Mouse (Mus musculus) cerebellum, adult 2 months (tissue): ENCODE measurements at regions not wholly inside any gene's neighbourhood (a gene's known extent, or its start where the extent isn't known, plus 50 kb on each side); places are given as distances from the start of the nearest gene placed in this dataset.

Experiments used
- CTCF ChIP-seq: fragments of 200-500 bp; IDR thresholded peaks from 2 replicates; pipeline ENCODE4 v1.5.1; 2011; ENCODE audit warnings: low read depth, mild to moderate bottlenecking, control low read depth, low read length, moderate library complexity, borderline replicate concordance; ENCODE audit not compliant: insufficient read depth
- POLR2A ChIP-seq: fragments of 200-500 bp; IDR thresholded peaks from 2 replicates; pipeline ENCODE4 v1.6.1; 2011; ENCODE audit warnings: low read length, control low read depth, borderline replicate concordance; ENCODE audit not compliant: insufficient read depth

GRCm38 (mm10) chr4:95209322-95210119, 157.5 kb upstream of the Jun start:
- TF ChIP-seq POLR2A (no peak), CTCF (no peak)
